Mouse (Mus musculus) common myeloid progenitor, adult 5-6 weeks (primary cell): ENCODE measurements around the gene Wdr20. TPM values are rescaled to one million over a fixed set of nuclear protein-coding genes. Genes with fewer than 3 reads are reported as not detected.
"Not testable (repeated sequence)": the region's sequence is repeated elsewhere in the genome, so short reads cannot be mapped to it uniquely, and the experiment has no call there.

ENCODE experiments used
- ATAC-seq: replicated peaks from 2 replicates; pipeline ENCODE4 v1.8.0; 2016; ENCODE audit warnings: low read depth, mild to moderate bottlenecking, moderate TSS enrichment, inconsistent platforms; ENCODE audit not compliant: poor library complexity, severe bottlenecking
- total RNA-seq: library from RNA; stranded (forward); fragments of 200-1000, 187-1606 nt; gene quantifications from 2 replicates; pipeline ENCODE4 v1.2.3, GENCODE M21; 2017

The Wdr20 gene
- 29.8 and 32.0 TPM in 2 replicates for total RNA-seq

GRCm38 (mm10) chr12:110737170-110738157 lies at the start of gene Wdr20:
Gene Wdr20 (plus strand): TSS chr12:110737944.
- peak; percentile 93 for ATAC-seq

- ATAC-seq = not testable (repeated sequence)
These were observed 48.8 kb upstream of the Wdr20 start for GRCm38 (mm10) chr12:110688921-110689320.

GRCm38 (mm10) chr12:110689919-110690643 lies 47.7 kb upstream of the Wdr20 start:
- ATAC-seq = 0 out of 2 replicates have a peak, but pooled peaks have one; percentile 1

GRCm38 (mm10) chr12:110693378-110693777 lies 44.4 kb upstream of the Wdr20 start:
- ATAC-seq = not testable (repeated sequence)

GRCm38 (mm10) chr12:110695676-110696171 lies 42.0 kb upstream of the Wdr20 start:
- ATAC-seq = peak; percentile 11; the same call in 1 of the 2 replicates

GRCm38 (mm10) chr12:110696173-110696974 lies 41.4 kb upstream of the Wdr20 start:
- ATAC-seq = peak; percentile 56

GRCm38 (mm10) chr12:110696975-110697400 lies 40.8 kb upstream of the Wdr20 start:
- ATAC-seq = no peak

GRCm38 (mm10) chr12:110697457-110697856 lies 40.3 kb upstream of the Wdr20 start:
- no peak for ATAC-seq

- no peak for ATAC-seq
These were observed 39.7 kb upstream of the Wdr20 start for GRCm38 (mm10) chr12:110698080-110698479.

GRCm38 (mm10) chr12:110698523-110699170 lies 39.1 kb upstream of the Wdr20 start:
- peak; percentile 9 for ATAC-seq

- ATAC-seq = no peak
These were observed 38.6 kb upstream of the Wdr20 start for GRCm38 (mm10) chr12:110699171-110699547.

GRCm38 (mm10) chr12:110700730-110701129 lies 37.0 kb upstream of the Wdr20 start:
- ATAC-seq = no peak

- peak; percentile 13 for ATAC-seq
These were observed 36.4 kb upstream of the Wdr20 start for GRCm38 (mm10) chr12:110701363-110701762.

GRCm38 (mm10) chr12:110702556-110702955 lies 35.2 kb upstream of the Wdr20 start, which contains the start of gene Hsp90aa1:
Gene Hsp90aa1 (minus strand): TSS chr12:110702728.
- ATAC-seq = no peak

GRCm38 (mm10) chr12:110703008-110703471 lies 34.7 kb upstream of the Wdr20 start:
- peak; percentile 35 for ATAC-seq

GRCm38 (mm10) chr12:110703682-110704081 lies 34.1 kb upstream of the Wdr20 start:
- no peak for ATAC-seq

- ATAC-seq = not testable (repeated sequence)
These were observed 32.3 kb upstream of the Wdr20 start for GRCm38 (mm10) chr12:110705419-110705818.

GRCm38 (mm10) chr12:110706337-110707231 lies 31.2 kb upstream of the Wdr20 start:
- peak; percentile 83 for ATAC-seq
